Mouse (Mus musculus) liver, embryonic 12.5 days (tissue): ENCODE measurements around the gene Adsl. TPM values are rescaled to one million over a fixed set of nuclear protein-coding genes. Genes with fewer than 3 reads are reported as not detected.
A peak's percentile ranks its signal among the peaks of the same experiment; 100 is the strongest.

Source experiments
- ATAC-seq: fragments of 200-750 bp; cut with Nextera tagmentation; 2 replicates; pipeline ENCODE4 v1.8.0; 2017; ENCODE audit warnings: moderate number of reproducible peaks, mild to moderate bottlenecking, moderate library complexity
- H3K27ac ChIP-seq: fragments of 300-500 bp; sonication (generic); 2 replicates; pipeline ENCODE4 v1.5.1; 2016; ENCODE audit warnings: mild to moderate bottlenecking
- H3K27me3 ChIP-seq: fragments of 300-500 bp; sonication (generic); replicated peaks from 2 replicates; pipeline ENCODE4 v1.6.1; 2016; ENCODE audit warnings: mild to moderate bottlenecking, moderate library complexity
- H3K36me3 ChIP-seq: fragments of 300-500 bp; sonication (generic); 2 replicates; pipeline ENCODE4 v1.6.1; 2016; ENCODE audit warnings: mild to moderate bottlenecking, moderate library complexity
- H3K4me1 ChIP-seq: fragments of 300-500 bp; sonication (generic); 2 replicates; pipeline ENCODE4 v1.6.1; 2016
- H3K4me2 ChIP-seq: fragments of 300-500 bp; sonication (generic); 2 replicates; pipeline ENCODE4 v1.6.1; 2016; ENCODE audit warnings: mild to moderate bottlenecking, moderate library complexity
- H3K4me3 ChIP-seq: fragments of 300-500 bp; sonication (generic); 2 replicates; pipeline ENCODE4 v1.5.1; 2016; ENCODE audit warnings: mild to moderate bottlenecking, moderate library complexity
- H3K9ac ChIP-seq: fragments of 300-500 bp; sonication (generic); 2 replicates; pipeline ENCODE4 v1.6.1; 2016; ENCODE audit warnings: mild to moderate bottlenecking, moderate library complexity
- H3K9me3 ChIP-seq: fragments of 300-500 bp; sonication (generic); replicated peaks from 2 replicates; pipeline ENCODE4 v1.6.1; 2016; ENCODE audit warnings: mild to moderate bottlenecking, moderate library complexity
- WGBS: fragments of 180-500 bp; shearing (Covaris S2); methylation state at CpG from one replicate; pipeline ENCODE4 v1.1.7; 2016; ENCODE audit not compliant: insufficient replicate concordance; 5-methylcytosine and 5-hydroxymethylcytosine counted together
- polyA plus RNA-seq: library from polyadenylated mRNA; unstranded; fragments of >200 nt; fragmentation: Nextera tagmentation; extraction: Ambion mirVana; gene quantifications from 2 replicates; pipeline ENCODE4 v1.2.1, GENCODE M21; 2016

Adsl gene
- polyA plus RNA-seq, 1 experiment from 2014 or later = 181 TPM

GRCm38 (mm10) chr15:80949431-80949830 is 1.1 kb downstream of the Adsl start:
- peak overlapping the region; percentile 87 for H3K4me3 ChIP-seq
- peaks cover 42% of the 10 kb centered on the region for H3K36me3 ChIP-seq
- H3K27me3 ChIP-seq = no peaks in the 10 kb centered on the region
- H3K4me2 ChIP-seq = peak overlapping the region; percentile 81
- no peaks in the 10 kb centered on the region for H3K9me3 ChIP-seq
- ATAC-seq = no peak
- H3K27ac ChIP-seq = no peak overlapping the region
- peaks cover 30% of the 10 kb centered on the region for H3K4me1 ChIP-seq
- WGBS = 35% methylated on average over 4 of the region's 4 CpGs
- peak overlapping the region; percentile 83 for H3K9ac ChIP-seq

- no peak for ATAC-seq
- Histone ChIP-seq H3K4me2 (peak overlapping the region; percentile 81), H3K4me1 (peaks cover 30% of the 10 kb centered on the region), H3K27ac (no peak overlapping the region), H3K4me3 (peak overlapping the region; percentile 87), H3K9me3 (no peaks in the 10 kb centered on the region), H3K27me3 (no peaks in the 10 kb centered on the region), H3K9ac (peak overlapping the region; percentile 83), H3K36me3 (peaks cover 48% of the 10 kb centered on the region)
- WGBS = 69% methylated on average over 7 of the region's 7 CpGs
These were observed 1.8 kb downstream of the Adsl start for GRCm38 (mm10) chr15:80950055-80950454.

GRCm38 (mm10) chr15:80953971-80954370 is 5.7 kb downstream of the Adsl start:
- peaks cover 24% of the 10 kb centered on the region for H3K4me1 ChIP-seq
- no peak overlapping the region for H3K4me2 ChIP-seq
- no peak overlapping the region for H3K4me3 ChIP-seq
- no peaks in the 10 kb centered on the region for H3K9me3 ChIP-seq
- ATAC-seq = no peak
- H3K27me3 ChIP-seq = no peaks in the 10 kb centered on the region
- H3K27ac ChIP-seq = no peak overlapping the region
- H3K9ac ChIP-seq = no peak overlapping the region
- WGBS = 80% methylated on average over 9 of the region's 9 CpGs
- H3K36me3 ChIP-seq = peaks cover 86% of the 10 kb centered on the region

GRCm38 (mm10) chr15:80954861-80955260 is 6.6 kb downstream of the Adsl start:
- H3K27ac ChIP-seq = no peak overlapping the region
- peaks cover 15% of the 10 kb centered on the region for H3K4me1 ChIP-seq
- peaks cover 92% of the 10 kb centered on the region for H3K36me3 ChIP-seq
- no peak overlapping the region for H3K4me3 ChIP-seq
- no peak overlapping the region for H3K9ac ChIP-seq
- WGBS = 81% methylated on average over 3 of the region's 3 CpGs
- H3K9me3 ChIP-seq = no peaks in the 10 kb centered on the region
- H3K4me2 ChIP-seq = no peak overlapping the region
- no peak for ATAC-seq
- H3K27me3 ChIP-seq = no peaks in the 10 kb centered on the region

GRCm38 (mm10) chr15:80955836-80956438 is 7.6 kb downstream of the Adsl start:
- Histone ChIP-seq H3K9me3 (no peaks in the 10 kb centered on the region), H3K27ac (no peak overlapping the region), H3K9ac (no peak overlapping the region), H3K4me3 (no peak overlapping the region), H3K36me3 (peaks cover 92% of the 10 kb centered on the region), H3K4me1 (peaks cover 4% of the 10 kb centered on the region; the same call in 1 of the 2 replicates), H3K4me2 (no peak overlapping the region), H3K27me3 (no peaks in the 10 kb centered on the region)
- ATAC-seq = no peak
- WGBS = 89% methylated on average over 12 of the region's 12 CpGs

GRCm38 (mm10) chr15:80969371-80969770 is 21.1 kb downstream of the Adsl start:
- Histone ChIP-seq H3K4me1 (peaks cover 17% of the 10 kb centered on the region), H3K4me3 (no peak overlapping the region), H3K9me3 (no peaks in the 10 kb centered on the region), H3K27ac (no peak overlapping the region), H3K9ac (no peak overlapping the region), H3K4me2 (no peak overlapping the region), H3K27me3 (no peaks in the 10 kb centered on the region), H3K36me3 (peaks cover 53% of the 10 kb centered on the region)
- ATAC-seq = no peak
- WGBS = 69% methylated on average over 1 of the region's 1 CpGs

- Histone ChIP-seq H3K36me3 (peaks cover 9% of the 10 kb centered on the region), H3K9ac (no peak overlapping the region), H3K9me3 (no peaks in the 10 kb centered on the region), H3K27me3 (no peaks in the 10 kb centered on the region), H3K4me2 (no peak overlapping the region), H3K27ac (no peak overlapping the region), H3K4me3 (no peak overlapping the region), H3K4me1 (peaks cover 30% of the 10 kb centered on the region)
- no peak for ATAC-seq
- WGBS = 49% methylated on average over 5 of the region's 5 CpGs
These were observed 26.0 kb downstream of the Adsl start for GRCm38 (mm10) chr15:80974311-80974710.

- no peaks in the 10 kb centered on the region for H3K9me3 ChIP-seq
- H3K27me3 ChIP-seq = no peaks in the 10 kb centered on the region
- no peak overlapping the region for H3K4me3 ChIP-seq
- no peaks in the 10 kb centered on the region for H3K36me3 ChIP-seq
- H3K4me2 ChIP-seq = no peak overlapping the region
- H3K9ac ChIP-seq = no peak overlapping the region
- WGBS = 80% methylated on average over 3 of the region's 3 CpGs
- no peak for ATAC-seq
- no peak overlapping the region for H3K27ac ChIP-seq
- peaks cover 43% of the 10 kb centered on the region for H3K4me1 ChIP-seq
These were observed 27.4 kb downstream of the Adsl start for GRCm38 (mm10) chr15:80975666-80976065.

GRCm38 (mm10) chr15:80977620-80978334 is 29.5 kb downstream of the Adsl start, which contains the start of gene Sgsm3:
Gene Sgsm3 (plus strand): TSS chr15:80977765.
- no peaks in the 10 kb centered on the region for H3K9me3 ChIP-seq

GRCm38 (mm10) chr15:80979611-80980010 is 31.3 kb downstream of the Adsl start:
- Histone ChIP-seq H3K4me3 (no peak overlapping the region), H3K27ac (no peak overlapping the region), H3K9me3 (no peaks in the 10 kb centered on the region), H3K9ac (no peak overlapping the region), H3K4me2 (0 out of 2 replicates have a peak overlapping the region, but pooled peaks have one; percentile 92), H3K36me3 (no peaks in the 10 kb centered on the region), H3K4me1 (peaks cover 39% of the 10 kb centered on the region), H3K27me3 (no peaks in the 10 kb centered on the region)
- no peak for ATAC-seq
- 71% methylated on average over 4 of the region's 4 CpGs for WGBS

More at GRCm38 (mm10) chr15:80977620-80978334, 29.5 kb downstream of the Adsl start, which contains the start of gene Sgsm3:
- under 1% methylated on average over 67 of the region's 67 CpGs for WGBS
- Histone ChIP-seq H3K27me3 (no peaks in the 10 kb centered on the region), H3K4me1 (peaks cover 42% of the 10 kb centered on the region), H3K4me3 (peak within 1 kb of the TSS; percentile 83), H3K36me3 (no peaks in the 10 kb centered on the region), H3K9ac (peak within 1 kb of the TSS; percentile 86), H3K4me2 (peak within 1 kb of the TSS; percentile 92), H3K27ac (peak within 1 kb of the TSS; percentile 57)
- peak; percentile 87 for ATAC-seq

GRCm38 (mm10) chr15:80981176-80981575 is 32.9 kb downstream of the Adsl start:
- Histone ChIP-seq H3K9ac (peak overlapping the region; percentile 18; the same call in 1 of the 2 replicates), H3K4me1 (peaks cover 39% of the 10 kb centered on the region), H3K4me2 (peak overlapping the region; percentile 6; the same call in 1 of the 2 replicates), H3K4me3 (no peak overlapping the region), H3K27me3 (no peaks in the 10 kb centered on the region), H3K9me3 (no peaks in the 10 kb centered on the region), H3K27ac (peak overlapping the region; percentile 38; the same call in 1 of the 2 replicates), H3K36me3 (no peaks in the 10 kb centered on the region)
- ATAC-seq = peak; percentile 62
- 33% methylated on average over 4 of the region's 4 CpGs for WGBS

GRCm38 (mm10) chr15:80983264-80983663 is 35.0 kb downstream of the Adsl start:
- H3K9ac ChIP-seq = no peak overlapping the region
- WGBS = 86% methylated on average over 2 of the region's 2 CpGs
- no peaks in the 10 kb centered on the region for H3K36me3 ChIP-seq
- H3K4me3 ChIP-seq = no peak overlapping the region
- H3K4me2 ChIP-seq = no peak overlapping the region
- ATAC-seq = no peak
- H3K27me3 ChIP-seq = no peaks in the 10 kb centered on the region
- H3K4me1 ChIP-seq = peaks cover 43% of the 10 kb centered on the region
- H3K27ac ChIP-seq = no peak overlapping the region
- no peaks in the 10 kb centered on the region for H3K9me3 ChIP-seq
